Mouse (Mus musculus) limb, embryonic 14.5 days (tissue): ENCODE data around the gene Ctnnbl1. TPM values are rescaled to one million over a fixed set of nuclear protein-coding genes. Genes with fewer than 3 reads are reported as not detected.

ENCODE experiments used
- ATAC-seq: fragments of 200-750 bp; cut with Nextera tagmentation; 2 replicates; pipeline ENCODE4 v1.8.0; 2017; ENCODE audit warnings: low read depth, moderate number of reproducible peaks, moderate TSS enrichment; ENCODE audit not compliant: low FRiP score
- DNase-seq: peaks from one replicate; pipeline ENCODE4 v3.0.0-alpha.2; 2015; ENCODE audit warnings: low spot score
- H3K27ac ChIP-seq: fragments of 300-500 bp; sonication (generic); replicated peaks from 2 replicates; pipeline ENCODE4 v1.5.1; 2014; ENCODE audit warnings: low read depth, mild to moderate bottlenecking, low read length, moderate library complexity, mixed read lengths
- H3K27me3 ChIP-seq: fragments of 300-500 bp; sonication (generic); 2 replicates; pipeline ENCODE4 v1.6.1; 2014; ENCODE audit warnings: low read length, mixed read lengths; ENCODE audit not compliant: control insufficient read depth, insufficient read depth
- H3K36me3 ChIP-seq: fragments of 300-500 bp; sonication (generic); 2 replicates; pipeline ENCODE4 v1.6.1; 2014; ENCODE audit warnings: mild to moderate bottlenecking, low read length, moderate library complexity, mixed read lengths; ENCODE audit not compliant: control insufficient read depth, insufficient read depth
- H3K4me1 ChIP-seq: fragments of 300-500 bp; sonication (generic); 2 replicates; pipeline ENCODE4 v1.6.1; 2014; ENCODE audit warnings: antibody characterized with exemption, low read length, mixed read lengths; ENCODE audit not compliant: control insufficient read depth, insufficient read depth
- H3K4me2 ChIP-seq: fragments of 300-500 bp; sonication (generic); replicated peaks from 2 replicates; pipeline ENCODE4 v1.6.1; 2014; ENCODE audit warnings: low read depth, mild to moderate bottlenecking, low read length, moderate library complexity; ENCODE audit not compliant: severe bottlenecking
- H3K4me3 ChIP-seq: fragments of 300-500 bp; sonication (generic); replicated peaks from 2 replicates; pipeline ENCODE4 v1.5.1; 2014; ENCODE audit warnings: low read length
- H3K9ac ChIP-seq: fragments of 300-500 bp; sonication (generic); 2 replicates; pipeline ENCODE4 v1.6.1; 2014; ENCODE audit warnings: mild to moderate bottlenecking, low read depth, low read length, moderate library complexity; ENCODE audit not compliant: severe bottlenecking
- H3K9me3 ChIP-seq: fragments of 300-500 bp; sonication (generic); 2 replicates; pipeline ENCODE4 v1.6.1; 2016; ENCODE audit warnings: low read length; ENCODE audit not compliant: control insufficient read depth
- POLR2A ChIP-seq: fragments of 200-500 bp; IDR thresholded peaks from 2 replicates; pipeline ENCODE4 v1.8.0; 2012; ENCODE audit warnings: inconsistent platforms, mild to moderate bottlenecking, moderate library complexity, borderline replicate concordance; ENCODE audit not compliant: insufficient read depth, insufficient read length; ENCODE audit errors: extremely low read depth
- WGBS: fragments of 180-500 bp; shearing (Covaris S2); extraction: QIAGEN DNeasy Blood & Tissue Kit; methylation state at CpG from one replicate; pipeline ENCODE4 v1.1.7; 2014; 5-methylcytosine and 5-hydroxymethylcytosine counted together
- polyA plus RNA-seq, 2 experiments: library from polyadenylated mRNA; depleted of rRNA in 1 of 2; stranded (reverse) in 1 of 2; unstranded in 1 of 2; fragments of >200 nt; fragmentation: Nextera tagmentation in 1 of 2; extraction: Ambion mirVana in 1 of 2; gene quantifications; 2 replicates each; pipeline versions ENCODE4 v1.2.1 to v1.2.3; 2012 to 2014

Ctnnbl1 gene
- polyA plus RNA-seq, 2 experiments, result 40.3 to 55.6 TPM

- no peaks in the 10 kb centered on the region for H3K9me3 ChIP-seq
- no peak for TF ChIP-seq POLR2A
- H3K4me1 ChIP-seq, result 0 out of 2 replicates have a peak, but pooled peaks cover 6% of the 10 kb centered on the region
- H3K36me3 ChIP-seq, result peaks cover 14% of the 10 kb centered on the region
- ATAC-seq (no peak), DNase-seq (no peak)
- H3K27me3 ChIP-seq, result no peaks in the 10 kb centered on the region
- H3K9ac ChIP-seq, result no peak overlapping the region
- WGBS, result 91% methylated on average over 6 of the region's 6 CpGs
- H3K4me2 ChIP-seq, result no peak overlapping the region
- no peak overlapping the region for H3K4me3 ChIP-seq
- no peak overlapping the region for H3K27ac ChIP-seq
Observed at GRCm38 (mm10) chr2:157809341-157809740, 72.1 kb downstream of the Ctnnbl1 start.

DNA sequence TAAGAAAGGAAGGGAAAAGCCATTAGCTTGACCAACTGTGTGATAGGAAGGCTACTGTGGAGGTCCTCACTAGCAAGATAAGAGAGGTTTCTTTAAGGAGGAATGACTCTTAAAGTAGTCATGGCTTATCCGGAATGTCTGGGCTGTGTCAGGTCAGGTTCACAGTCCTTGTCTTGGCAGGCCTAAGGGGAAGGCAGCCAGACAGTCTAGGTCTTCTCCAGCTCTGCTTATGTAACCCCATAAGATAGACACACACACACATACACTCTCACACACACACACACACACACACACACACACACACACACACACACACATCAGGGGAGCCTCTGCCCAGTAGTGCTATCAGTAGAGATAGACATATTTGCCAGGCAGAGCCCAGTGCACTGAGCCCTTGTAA lies 73.5 kb downstream of the Ctnnbl1 start:
- H3K27me3 ChIP-seq, result no peaks in the 10 kb centered on the region
- 0 out of 2 replicates have a peak, but pooled peaks cover 6% of the 10 kb centered on the region for H3K4me1 ChIP-seq
- no peak for ATAC-seq
- no peak overlapping the region for H3K4me3 ChIP-seq
- H3K4me2 ChIP-seq, result no peak overlapping the region
- H3K36me3 ChIP-seq, result peaks cover 14% of the 10 kb centered on the region
- TF ChIP-seq POLR2A, result no peak
- DNase-seq, result no peak
- 86% methylated on average over 1 of the region's 1 CpGs for WGBS
- no peak overlapping the region for H3K27ac ChIP-seq
- H3K9me3 ChIP-seq, result no peaks in the 10 kb centered on the region
- no peak overlapping the region for H3K9ac ChIP-seq

GRCm38 (mm10) chr2:157813121-157813520 lies 75.9 kb downstream of the Ctnnbl1 start:
- DNase-seq, result no peak
- TF ChIP-seq POLR2A, result no peak
- 82% methylated on average over 4 of the region's 4 CpGs for WGBS
- no peak for ATAC-seq
- no peak overlapping the region for H3K4me3 ChIP-seq
- H3K9ac ChIP-seq, result no peak overlapping the region
- H3K27ac ChIP-seq, result no peak overlapping the region
- H3K9me3 ChIP-seq, result no peaks in the 10 kb centered on the region
- H3K4me2 ChIP-seq, result no peak overlapping the region
- H3K36me3 ChIP-seq, result peaks cover 18% of the 10 kb centered on the region
- no peaks in the 10 kb centered on the region for H3K27me3 ChIP-seq
- H3K4me1 ChIP-seq, result 0 out of 2 replicates have a peak, but pooled peaks cover under 1% of the 10 kb centered on the region

- Histone ChIP-seq H3K4me2 (no peak overlapping the region), H3K36me3 (peaks cover 28% of the 10 kb centered on the region), H3K9ac (no peak overlapping the region), H3K4me3 (no peak overlapping the region), H3K4me1 (peaks cover 5% of the 10 kb centered on the region; the same call in 1 of the 2 replicates), H3K27me3 (no peaks in the 10 kb centered on the region), H3K27ac (no peak overlapping the region), H3K9me3 (no peaks in the 10 kb centered on the region)
- DNase-seq (no peak), ATAC-seq (no peak)
- no peak for TF ChIP-seq POLR2A
- 65% methylated on average over 11 of the region's 11 CpGs for WGBS
Observed at GRCm38 (mm10) chr2:157814116-157814964, 77.1 kb downstream of the Ctnnbl1 start.

- H3K9ac ChIP-seq, result no peak overlapping the region
- H3K27me3 ChIP-seq, result no peaks in the 10 kb centered on the region
- no peak overlapping the region for H3K4me3 ChIP-seq
- H3K4me2 ChIP-seq, result no peak overlapping the region
- H3K36me3 ChIP-seq, result peaks cover 34% of the 10 kb centered on the region
- TF ChIP-seq POLR2A, result no peak
- no peak for DNase-seq
- H3K9me3 ChIP-seq, result no peaks in the 10 kb centered on the region
- peaks cover 5% of the 10 kb centered on the region; the same call in 1 of the 2 replicates for H3K4me1 ChIP-seq
- no peak overlapping the region for H3K27ac ChIP-seq
- WGBS, result 92% methylated on average over 2 of the region's 2 CpGs
- no peak for ATAC-seq
Observed at GRCm38 (mm10) chr2:157814965-157815283, 77.7 kb downstream of the Ctnnbl1 start.
